Mouse (Mus musculus) lung, embryonic 15.5 days (tissue): ENCODE data around the gene Ubash3b. TPM values are rescaled to one million over a fixed set of nuclear protein-coding genes. Genes with fewer than 3 reads are reported as not detected.
A peak's percentile ranks its signal among the peaks of the same experiment; 100 is the strongest.

Experiments used
- ATAC-seq: fragments of 200-750 bp; cut with Nextera tagmentation; 2 replicates; pipeline ENCODE4 v1.8.0; 2017; ENCODE audit warnings: moderate number of reproducible peaks, borderline replicate concordance; ENCODE audit not compliant: low FRiP score, low TSS enrichment; ENCODE audit errors: extremely low read depth
- H3K27ac ChIP-seq: fragments of 300-500 bp; sonication (generic); 2 replicates; pipeline ENCODE4 v1.5.1; 2015; ENCODE audit warnings: moderate library complexity, mild to moderate bottlenecking, inconsistent platforms
- H3K27me3 ChIP-seq: fragments of 300-500 bp; sonication (generic); 2 replicates; pipeline ENCODE4 v1.6.1; 2015; ENCODE audit warnings: inconsistent platforms
- H3K36me3 ChIP-seq: fragments of 300-500 bp; sonication (generic); 2 replicates; pipeline ENCODE4 v1.6.1; 2015; ENCODE audit warnings: inconsistent platforms
- H3K4me1 ChIP-seq: fragments of 300-500 bp; sonication (generic); 2 replicates; pipeline ENCODE4 v1.6.1; 2015; ENCODE audit warnings: inconsistent platforms
- H3K4me2 ChIP-seq: fragments of 300-500 bp; sonication (generic); 2 replicates; pipeline ENCODE4 v1.6.1; 2015; ENCODE audit warnings: inconsistent platforms, mild to moderate bottlenecking, moderate library complexity
- H3K4me3 ChIP-seq: fragments of 300-500 bp; sonication (generic); 2 replicates; pipeline ENCODE4 v1.5.1; 2015; ENCODE audit warnings: mild to moderate bottlenecking, inconsistent platforms
- H3K9ac ChIP-seq: fragments of 300-500 bp; sonication (generic); 2 replicates; pipeline ENCODE4 v1.6.1; 2015; ENCODE audit warnings: inconsistent platforms
- H3K9me3 ChIP-seq: fragments of 300-500 bp; sonication (generic); 2 replicates; pipeline ENCODE4 v1.6.1; 2016; ENCODE audit warnings: inconsistent platforms
- WGBS: fragments of 180-500 bp; shearing (Covaris S2); methylation state at CpG from one replicate; pipeline ENCODE4 v1.1.7; 2015; 5-methylcytosine and 5-hydroxymethylcytosine counted together
- polyA plus RNA-seq: library from polyadenylated mRNA; unstranded; fragments of >200 nt; fragmentation: Nextera tagmentation; extraction: Ambion mirVana; gene quantifications from 2 replicates; pipeline ENCODE4 v1.2.1, GENCODE M21; 2015

Gene Ubash3b
- polyA plus RNA-seq, 1 experiment from 2014 or later, result 6.3 TPM

GRCm38 (mm10) chr9:41041404-41041803, 120.1 kb downstream of the Ubash3b start:
- no peak overlapping the region for H3K4me2 ChIP-seq
- no peaks in the 10 kb centered on the region for H3K4me1 ChIP-seq
- no peak for ATAC-seq
- H3K27me3 ChIP-seq, result no peaks in the 10 kb centered on the region
- no peak overlapping the region for H3K4me3 ChIP-seq
- no peak overlapping the region for H3K9ac ChIP-seq
- H3K36me3 ChIP-seq, result no peaks in the 10 kb centered on the region
- no peaks in the 10 kb centered on the region for H3K9me3 ChIP-seq
- H3K27ac ChIP-seq, result no peak overlapping the region
- 78% methylated on average over 3 of the region's 3 CpGs for WGBS

- Histone ChIP-seq H3K9ac (no peak overlapping the region), H3K27me3 (no peaks in the 10 kb centered on the region), H3K36me3 (no peaks in the 10 kb centered on the region), H3K4me2 (no peak overlapping the region), H3K4me1 (no peaks in the 10 kb centered on the region), H3K4me3 (no peak overlapping the region), H3K27ac (no peak overlapping the region), H3K9me3 (no peaks in the 10 kb centered on the region)
- ATAC-seq, result no peak
- WGBS, result 41% methylated on average over 9 of the region's 9 CpGs
These were observed 123.3 kb downstream of the Ubash3b start for GRCm38 (mm10) chr9:41038150-41038664.

- WGBS, result 13% methylated on average over 18 of the region's 18 CpGs
- Histone ChIP-seq H3K27ac (0 out of 2 replicates have a peak overlapping the region, but pooled peaks have one; percentile 46), H3K36me3 (no peaks in the 10 kb centered on the region), H3K27me3 (no peaks in the 10 kb centered on the region), H3K4me2 (peak overlapping the region; percentile 39), H3K4me1 (peaks cover 11% of the 10 kb centered on the region), H3K9me3 (no peaks in the 10 kb centered on the region), H3K9ac (no peak overlapping the region), H3K4me3 (no peak overlapping the region)
- ATAC-seq, result peak; percentile 49; the same call in 1 of the 2 replicates
These were observed 129.7 kb downstream of the Ubash3b start for GRCm38 (mm10) chr9:41031590-41032489.

- 78% methylated on average over 6 of the region's 6 CpGs for WGBS
These were observed 131.7 kb downstream of the Ubash3b start for GRCm38 (mm10) chr9:41029827-41030226.

GRCm38 (mm10) chr9:41028470-41028869, 133.0 kb downstream of the Ubash3b start:
- no peak for ATAC-seq

More at GRCm38 (mm10) chr9:41029827-41030226, 131.7 kb downstream of the Ubash3b start:
- Histone ChIP-seq H3K27ac (no peak overlapping the region), H3K36me3 (no peaks in the 10 kb centered on the region), H3K4me1 (peaks cover 11% of the 10 kb centered on the region), H3K4me3 (no peak overlapping the region), H3K9me3 (no peaks in the 10 kb centered on the region), H3K4me2 (no peak overlapping the region), H3K27me3 (no peaks in the 10 kb centered on the region), H3K9ac (no peak overlapping the region)
- ATAC-seq, result no peak

GRCm38 (mm10) chr9:41021690-41022089, 139.8 kb downstream of the Ubash3b start:
- Histone ChIP-seq H3K36me3 (no peaks in the 10 kb centered on the region), H3K4me1 (no peaks in the 10 kb centered on the region), H3K4me3 (no peak overlapping the region), H3K27ac (no peak overlapping the region), H3K9ac (no peak overlapping the region), H3K9me3 (no peaks in the 10 kb centered on the region), H3K27me3 (no peaks in the 10 kb centered on the region), H3K4me2 (no peak overlapping the region)
- ATAC-seq, result no peak
- 67% methylated on average over 3 of the region's 3 CpGs for WGBS

More at GRCm38 (mm10) chr9:41028470-41028869, 133.0 kb downstream of the Ubash3b start:
- H3K4me3 ChIP-seq, result no peak overlapping the region
- no peaks in the 10 kb centered on the region for H3K27me3 ChIP-seq
- H3K9ac ChIP-seq, result no peak overlapping the region
- no peaks in the 10 kb centered on the region for H3K9me3 ChIP-seq
- H3K4me1 ChIP-seq, result peaks cover 11% of the 10 kb centered on the region
- 41% methylated on average over 5 of the region's 5 CpGs for WGBS
- H3K4me2 ChIP-seq, result no peak overlapping the region
- no peak overlapping the region for H3K27ac ChIP-seq
- no peaks in the 10 kb centered on the region for H3K36me3 ChIP-seq

- no peaks in the 10 kb centered on the region for H3K36me3 ChIP-seq
These were observed 141.0 kb downstream of the Ubash3b start for GRCm38 (mm10) chr9:41020486-41020885.

GRCm38 (mm10) chr9:41014512-41014911, 147.0 kb downstream of the Ubash3b start:
- no peak for ATAC-seq
- 56% methylated on average over 4 of the region's 4 CpGs for WGBS
- Histone ChIP-seq H3K27me3 (no peaks in the 10 kb centered on the region), H3K27ac (no peak overlapping the region), H3K9me3 (no peaks in the 10 kb centered on the region), H3K9ac (no peak overlapping the region), H3K4me3 (no peak overlapping the region), H3K36me3 (no peaks in the 10 kb centered on the region), H3K4me1 (no peaks in the 10 kb centered on the region), H3K4me2 (no peak overlapping the region)

More at GRCm38 (mm10) chr9:41020486-41020885, 141.0 kb downstream of the Ubash3b start:
- Histone ChIP-seq H3K27ac (no peak overlapping the region), H3K27me3 (no peaks in the 10 kb centered on the region), H3K4me1 (no peaks in the 10 kb centered on the region), H3K4me3 (no peak overlapping the region), H3K9ac (no peak overlapping the region), H3K9me3 (no peaks in the 10 kb centered on the region), H3K4me2 (no peak overlapping the region)
- no peak for ATAC-seq
- 82% methylated on average over 3 of the region's 3 CpGs for WGBS

GRCm38 (mm10) chr9:41012456-41012855, 149.0 kb downstream of the Ubash3b start:
- Histone ChIP-seq H3K4me3 (no peak overlapping the region), H3K36me3 (no peaks in the 10 kb centered on the region), H3K4me1 (no peaks in the 10 kb centered on the region), H3K4me2 (no peak overlapping the region), H3K9me3 (no peaks in the 10 kb centered on the region), H3K9ac (no peak overlapping the region), H3K27ac (no peak overlapping the region), H3K27me3 (no peaks in the 10 kb centered on the region)
- ATAC-seq, result no peak
- WGBS, result 92% methylated on average over 5 of the region's 5 CpGs

- no peak overlapping the region for H3K9ac ChIP-seq
- H3K27me3 ChIP-seq, result no peaks in the 10 kb centered on the region
- no peak overlapping the region for H3K4me2 ChIP-seq
- 77% methylated on average over 13 of the region's 13 CpGs for WGBS
- no peaks in the 10 kb centered on the region for H3K4me1 ChIP-seq
- H3K9me3 ChIP-seq, result no peaks in the 10 kb centered on the region
- H3K36me3 ChIP-seq, result no peaks in the 10 kb centered on the region
- H3K27ac ChIP-seq, result no peak overlapping the region
- H3K4me3 ChIP-seq, result no peak overlapping the region
- ATAC-seq, result no peak
These were observed 149.7 kb downstream of the Ubash3b start for GRCm38 (mm10) chr9:41011512-41012436.

GRCm38 (mm10) chr9:41007785-41008184, 153.7 kb downstream of the Ubash3b start:
- no peak overlapping the region for H3K27ac ChIP-seq
- no peak overlapping the region for H3K9ac ChIP-seq
- 4% methylated on average over 1 of the region's 1 CpGs for WGBS
- no peaks in the 10 kb centered on the region for H3K27me3 ChIP-seq
- H3K4me2 ChIP-seq, result no peak overlapping the region
- no peaks in the 10 kb centered on the region for H3K4me1 ChIP-seq
- no peaks in the 10 kb centered on the region for H3K36me3 ChIP-seq
- H3K9me3 ChIP-seq, result no peaks in the 10 kb centered on the region
- H3K4me3 ChIP-seq, result no peak overlapping the region
- ATAC-seq, result no peak
